Mouse (Mus musculus): ENCODE results near the gene Abce1. TPM values are rescaled to one million over a fixed set of nuclear protein-coding genes. Genes with fewer than 3 reads are reported as not detected.
"Not testable (repeated sequence)": the region's sequence is repeated elsewhere in the genome, so short reads cannot be mapped to it uniquely, and the experiment has no call there.

The Abce1 gene
- 10 to 100 TPM; 72.0 to 78.3 TPM for total RNA-seq (2021)
- long read RNA-seq, experiment 1, transcript Abce1-201 (18 exons, 3,793 nt) = major isoform, 55 of 66 reads
- long read RNA-seq, experiment 1, partial matches to known transcripts = 4 of 66 reads
- long read RNA-seq, experiment 1, other reads (novel, unspliced or antisense) = 6 of 66 reads
- long read RNA-seq, experiment 2, transcript Abce1-201 (18 exons, 3,793 nt) = major isoform, 55 of 71 reads
- long read RNA-seq, experiment 2, partial matches to known transcripts = 6 of 71 reads
- long read RNA-seq, experiment 2, other reads (novel, unspliced or antisense) = 10 of 71 reads

GRCm38 (mm10) chr8:79711064-79711961 is at the start of gene Abce1, which contains the start of gene Anapc10:
Abce1 (minus strand) TSS chr8:79711740.
Anapc10 (plus strand) TSS chr8:79711820.
- peak within 1 kb of the TSS; percentile 91 for H3K4me3 ChIP-seq
- peak; percentile 97 to 99 for DNase-seq (ENCODE audit: low spot score in 2 of 2)
- TF ChIP-seq CTCF (conservative IDR thresholded peaks at IDR 0.05) = no peak

GRCm38 (mm10) chr8:79750305-79750704 is 38.8 kb upstream of the Abce1 start:
- Histone ChIP-seq H3K4me3 (no peak overlapping the region), H3K27ac (no peak overlapping the region)
- no peak for DNase-seq (ENCODE audit: low spot score in 2 of 2)
- TF ChIP-seq CTCF (conservative IDR thresholded peaks at IDR 0.05) = no peak

More at GRCm38 (mm10) chr8:79711064-79711961, at the start of gene Abce1, which contains the start of gene Anapc10:
- H3K27ac ChIP-seq = peak within 1 kb of the TSS; percentile 95

GRCm38 (mm10) chr8:79748591-79748990 is 37.1 kb upstream of the Abce1 start:
- DNase-seq (ENCODE audit: low spot score in 2 of 2) = no peak
- Histone ChIP-seq H3K4me3 (no peak overlapping the region), H3K27ac (no peak overlapping the region)
- TF ChIP-seq CTCF (conservative IDR thresholded peaks at IDR 0.05) = no peak

GRCm38 (mm10) chr8:79748171-79748570 is 36.6 kb upstream of the Abce1 start:
- no peak overlapping the region for H3K4me3 ChIP-seq

GRCm38 (mm10) chr8:79734304-79734703 is 22.8 kb upstream of the Abce1 start:
- DNase-seq (ENCODE audit: low spot score in 2 of 2) = peak; percentile 41 to 43
- peak; percentile 94 for TF ChIP-seq CTCF (conservative IDR thresholded peaks at IDR 0.05)
- Histone ChIP-seq H3K27ac (no peak overlapping the region), H3K4me3 (no peak overlapping the region)

More at GRCm38 (mm10) chr8:79748171-79748570, 36.6 kb upstream of the Abce1 start:
- no peak for DNase-seq (ENCODE audit: low spot score in 2 of 2)
- no peak for TF ChIP-seq CTCF (conservative IDR thresholded peaks at IDR 0.05)
- H3K27ac ChIP-seq = no peak overlapping the region

GRCm38 (mm10) chr8:79727900-79728299 is 16.4 kb upstream of the Abce1 start:
- no peak for DNase-seq (ENCODE audit: low spot score in 2 of 2)
- TF ChIP-seq CTCF (conservative IDR thresholded peaks at IDR 0.05) = peak; percentile 70
- Histone ChIP-seq H3K4me3 (no peak overlapping the region), H3K27ac (no peak overlapping the region)

GRCm38 (mm10) chr8:79724589-79724988 is 13.0 kb upstream of the Abce1 start:
- no peak for DNase-seq (ENCODE audit: low spot score in 2 of 2)
- Histone ChIP-seq H3K27ac (no peak overlapping the region), H3K4me3 (no peak overlapping the region)
- no peak for TF ChIP-seq CTCF (conservative IDR thresholded peaks at IDR 0.05)

- no peak overlapping the region for H3K27ac ChIP-seq
- no peak for DNase-seq (ENCODE audit: low spot score in 2 of 2)
- H3K4me3 ChIP-seq = no peak overlapping the region
- TF ChIP-seq CTCF (conservative IDR thresholded peaks at IDR 0.05) = no peak
Measured at GRCm38 (mm10) chr8:79723308-79723707, 11.8 kb upstream of the Abce1 start.

GRCm38 (mm10) chr8:79721537-79721936 is 10.0 kb upstream of the Abce1 start:
- DNase-seq (ENCODE audit: low spot score in 2 of 2) = no peak
- no peak for TF ChIP-seq CTCF (conservative IDR thresholded peaks at IDR 0.05)
- H3K27ac ChIP-seq = no peak overlapping the region

GRCm38 (mm10) chr8:79712676-79713075 is 1.1 kb upstream of the Abce1 start:
- no peak for TF ChIP-seq CTCF (conservative IDR thresholded peaks at IDR 0.05)
- Histone ChIP-seq H3K27ac (no peak overlapping the region), H3K4me3 (no peak overlapping the region)
- no peak for DNase-seq (ENCODE audit: low spot score in 2 of 2)

More at GRCm38 (mm10) chr8:79721537-79721936, 10.0 kb upstream of the Abce1 start:
- no peak overlapping the region for H3K4me3 ChIP-seq

GRCm38 (mm10) chr8:79706687-79707086 is 4.9 kb downstream of the Abce1 start:
- TF ChIP-seq CTCF (conservative IDR thresholded peaks at IDR 0.05) = no peak
- no peak overlapping the region for H3K27ac ChIP-seq
- no peak for DNase-seq (ENCODE audit: low spot score in 2 of 2)
- no peak overlapping the region for H3K4me3 ChIP-seq

GRCm38 (mm10) chr8:79692531-79692930 is 19.0 kb downstream of the Abce1 start:
- H3K4me3 ChIP-seq = no peak overlapping the region
- DNase-seq (ENCODE audit: low spot score in 2 of 2) = no peak
- no peak for TF ChIP-seq CTCF (conservative IDR thresholded peaks at IDR 0.05)
- H3K27ac ChIP-seq = no peak overlapping the region

GRCm38 (mm10) chr8:79685927-79686326 is 25.6 kb downstream of the Abce1 start:
- not testable (repeated sequence) for H3K4me3 ChIP-seq

More at GRCm38 (mm10) chr8:79685927-79686326, 25.6 kb downstream of the Abce1 start:
- H3K27ac ChIP-seq; DNase-seq (ENCODE audit: low spot score in 2 of 2): not testable (repeated sequence)

Data from layer of hippocampus, adult 2 months (tissue).